Mouse (Mus musculus) forebrain, embryonic 15.5 days (tissue): ENCODE data around the gene Ndufa11. TPM values are rescaled to one million over a fixed set of nuclear protein-coding genes. Genes with fewer than 3 reads are reported as not detected.

Experiments used
- ATAC-seq: fragments of 200-750 bp; cut with Nextera tagmentation; replicated peaks from 2 replicates; pipeline ENCODE4 v1.8.0; 2017; ENCODE audit warnings: mild to moderate bottlenecking, moderate TSS enrichment, moderate library complexity
- H3K27ac ChIP-seq: fragments of 300-500 bp; sonication (generic); replicated peaks from 2 replicates; pipeline ENCODE4 v1.5.1; 2015; ENCODE audit warnings: mild to moderate bottlenecking, inconsistent platforms
- H3K27me3 ChIP-seq: fragments of 300-500 bp; sonication (generic); 2 replicates; pipeline ENCODE4 v1.6.1; 2015; ENCODE audit warnings: inconsistent platforms
- H3K36me3 ChIP-seq: fragments of 300-500 bp; sonication (generic); 2 replicates; pipeline ENCODE4 v1.6.1; 2015; ENCODE audit warnings: mild to moderate bottlenecking, inconsistent platforms
- H3K4me1 ChIP-seq: fragments of 300-500 bp; sonication (generic); 2 replicates; pipeline ENCODE4 v1.6.1; 2015; ENCODE audit warnings: inconsistent platforms
- H3K4me2 ChIP-seq: fragments of 300-500 bp; sonication (generic); replicated peaks from 2 replicates; pipeline ENCODE4 v1.6.1; 2015; ENCODE audit warnings: mild to moderate bottlenecking, inconsistent platforms
- H3K4me3 ChIP-seq: fragments of 300-500 bp; sonication (generic); 2 replicates; pipeline ENCODE4 v1.5.1; 2015; ENCODE audit warnings: mild to moderate bottlenecking, inconsistent platforms
- H3K9ac ChIP-seq: fragments of 300-500 bp; sonication (generic); replicated peaks from 2 replicates; pipeline ENCODE4 v1.6.1; 2015; ENCODE audit warnings: mild to moderate bottlenecking, inconsistent platforms
- H3K9me3 ChIP-seq: fragments of 300-500 bp; sonication (generic); 2 replicates; pipeline ENCODE4 v1.6.1; 2016; ENCODE audit warnings: inconsistent platforms
- WGBS: fragments of 180-500 bp; shearing (Covaris S2); methylation state at CpG from one replicate; pipeline ENCODE4 v1.1.7; 2015; ENCODE audit warnings: mixed read lengths; 5-methylcytosine and 5-hydroxymethylcytosine counted together
- polyA plus RNA-seq: library from polyadenylated mRNA; unstranded; fragments of >200 nt; fragmentation: Nextera tagmentation; extraction: Ambion mirVana; gene quantifications from 2 replicates; pipeline ENCODE4 v1.2.1, GENCODE M21; 2015

Gene Ndufa11
- polyA plus RNA-seq, result 425 and 444 TPM in 2 replicates

GRCm38 (mm10) chr17:56717363-56718058 lies at the start of gene Ndufa11, which contains the start of gene Vmac:
TSS of gene Ndufa11 (plus strand) at chr17:56717767.
TSS of gene Vmac (minus strand) at chr17:56718022.
- Histone ChIP-seq H3K4me3 (peak within 1 kb of the TSS; percentile 75), H3K27me3 (no peaks in the 10 kb centered on the region), H3K4me2 (peak within 1 kb of the TSS; percentile 74), H3K36me3 (peaks cover 16% of the 10 kb centered on the region), H3K9ac (peak within 1 kb of the TSS; percentile 93), H3K9me3 (no peaks in the 10 kb centered on the region), H3K4me1 (peaks cover 28% of the 10 kb centered on the region), H3K27ac (peak within 1 kb of the TSS; percentile 85)
- under 1% methylated on average over 59 of the region's 59 CpGs for WGBS
- ATAC-seq, result peak; percentile 80

- 4% methylated on average over 31 of the region's 31 CpGs for WGBS
- Histone ChIP-seq H3K36me3 (no peaks in the 10 kb centered on the region), H3K4me2 (peak overlapping the region; percentile 75), H3K4me3 (peak overlapping the region; percentile 46), H3K27ac (no peak overlapping the region), H3K27me3 (peaks cover 6% of the 10 kb centered on the region), H3K9me3 (no peaks in the 10 kb centered on the region), H3K9ac (peak overlapping the region; percentile 44), H3K4me1 (peaks cover 10% of the 10 kb centered on the region)
- peak; percentile 20; the same call in 1 of the 2 replicates for ATAC-seq
Observed at GRCm38 (mm10) chr17:56668384-56669144, 49.0 kb upstream of the Ndufa11 start.

GRCm38 (mm10) chr17:56669766-56670165 lies 47.8 kb upstream of the Ndufa11 start:
- Histone ChIP-seq H3K27me3 (peaks cover 6% of the 10 kb centered on the region), H3K4me3 (no peak overlapping the region), H3K9me3 (no peaks in the 10 kb centered on the region), H3K4me1 (peaks cover 21% of the 10 kb centered on the region), H3K9ac (no peak overlapping the region), H3K27ac (no peak overlapping the region), H3K36me3 (no peaks in the 10 kb centered on the region), H3K4me2 (no peak overlapping the region)
- 86% methylated on average over 8 of the region's 8 CpGs for WGBS
- ATAC-seq, result no peak

- H3K9ac ChIP-seq, result peak within 1 kb of the TSS; percentile 94
- H3K4me2 ChIP-seq, result peak within 1 kb of the TSS; percentile 84
- H3K27ac ChIP-seq, result peak within 1 kb of the TSS; percentile 88
- peak within 1 kb of the TSS; percentile 88 for H3K4me3 ChIP-seq
- ATAC-seq, result peak; percentile 90
- H3K36me3 ChIP-seq, result peaks cover 8% of the 10 kb centered on the region; the same call in 1 of the 2 replicates
- H3K4me1 ChIP-seq, result peaks cover 44% of the 10 kb centered on the region
- H3K27me3 ChIP-seq, result peaks cover 2% of the 10 kb centered on the region
- WGBS, result under 1% methylated on average over 62 of the region's 66 CpGs
- H3K9me3 ChIP-seq, result no peaks in the 10 kb centered on the region
Observed at GRCm38 (mm10) chr17:56672941-56673646, 44.5 kb upstream of the Ndufa11 start, which contains the start of gene Ranbp3. TSS of gene Ranbp3 (plus strand) at chr17:56673294.

GRCm38 (mm10) chr17:56673647-56674416 lies 43.7 kb upstream of the Ndufa11 start:
- peaks cover 10% of the 10 kb centered on the region; the same call in 1 of the 2 replicates for H3K36me3 ChIP-seq
- ATAC-seq, result peak; percentile 33
- WGBS, result 3% methylated on average over 37 of the region's 37 CpGs
- peak overlapping the region; percentile 88 for H3K27ac ChIP-seq
- peaks cover 38% of the 10 kb centered on the region for H3K4me1 ChIP-seq
- H3K27me3 ChIP-seq, result no peaks in the 10 kb centered on the region
- H3K9ac ChIP-seq, result peak overlapping the region; percentile 94
- peak overlapping the region; percentile 84 for H3K4me2 ChIP-seq
- peak overlapping the region; percentile 88 for H3K4me3 ChIP-seq
- no peaks in the 10 kb centered on the region for H3K9me3 ChIP-seq

- Histone ChIP-seq H3K4me2 (no peak overlapping the region), H3K36me3 (peaks cover 23% of the 10 kb centered on the region), H3K27me3 (no peaks in the 10 kb centered on the region), H3K4me1 (peaks cover 17% of the 10 kb centered on the region; the same call in 1 of the 2 replicates), H3K27ac (no peak overlapping the region), H3K9me3 (no peaks in the 10 kb centered on the region), H3K9ac (no peak overlapping the region), H3K4me3 (no peak overlapping the region)
- no peak for ATAC-seq
- WGBS, result 88% methylated on average over 4 of the region's 4 CpGs
Observed at GRCm38 (mm10) chr17:56681791-56682190, 35.8 kb upstream of the Ndufa11 start.

- H3K4me1 ChIP-seq, result 0 out of 2 replicates have a peak, but pooled peaks cover 10% of the 10 kb centered on the region
- no peak overlapping the region for H3K27ac ChIP-seq
- 81% methylated on average over 3 of the region's 3 CpGs for WGBS
- peaks cover 30% of the 10 kb centered on the region for H3K36me3 ChIP-seq
- no peaks in the 10 kb centered on the region for H3K27me3 ChIP-seq
- no peaks in the 10 kb centered on the region for H3K9me3 ChIP-seq
- ATAC-seq, result no peak
- H3K9ac ChIP-seq, result no peak overlapping the region
- no peak overlapping the region for H3K4me3 ChIP-seq
- H3K4me2 ChIP-seq, result no peak overlapping the region
Observed at GRCm38 (mm10) chr17:56682880-56683279, 34.7 kb upstream of the Ndufa11 start.

GRCm38 (mm10) chr17:56683546-56684140 lies 33.9 kb upstream of the Ndufa11 start:
- Histone ChIP-seq H3K9ac (no peak overlapping the region), H3K36me3 (peaks cover 35% of the 10 kb centered on the region), H3K4me1 (0 out of 2 replicates have a peak, but pooled peaks cover 10% of the 10 kb centered on the region), H3K27ac (no peak overlapping the region), H3K4me2 (no peak overlapping the region), H3K9me3 (no peaks in the 10 kb centered on the region), H3K27me3 (no peaks in the 10 kb centered on the region), H3K4me3 (no peak overlapping the region)
- no peak for ATAC-seq
- WGBS, result 85% methylated on average over 5 of the region's 5 CpGs

- Histone ChIP-seq H3K4me1 (0 out of 2 replicates have a peak, but pooled peaks cover 10% of the 10 kb centered on the region), H3K4me2 (no peak overlapping the region), H3K9me3 (no peaks in the 10 kb centered on the region), H3K9ac (0 out of 2 replicates have a peak overlapping the region, but pooled peaks have one; percentile 7), H3K27ac (no peak overlapping the region), H3K36me3 (peaks cover 41% of the 10 kb centered on the region), H3K4me3 (no peak overlapping the region), H3K27me3 (no peaks in the 10 kb centered on the region)
- no peak for ATAC-seq
- WGBS, result 90% methylated on average over 2 of the region's 2 CpGs
Observed at GRCm38 (mm10) chr17:56684649-56685048, 32.9 kb upstream of the Ndufa11 start.

GRCm38 (mm10) chr17:56686801-56687200 lies 30.8 kb upstream of the Ndufa11 start:
- Histone ChIP-seq H3K27me3 (no peaks in the 10 kb centered on the region), H3K4me2 (no peak overlapping the region), H3K36me3 (peaks cover 35% of the 10 kb centered on the region), H3K9ac (no peak overlapping the region), H3K9me3 (no peaks in the 10 kb centered on the region), H3K4me3 (no peak overlapping the region), H3K27ac (no peak overlapping the region), H3K4me1 (0 out of 2 replicates have a peak, but pooled peaks cover 10% of the 10 kb centered on the region)
- ATAC-seq, result no peak
- WGBS, result over 99% methylated on average over 4 of the region's 4 CpGs

GRCm38 (mm10) chr17:56688045-56688444 lies 29.5 kb upstream of the Ndufa11 start:
- Histone ChIP-seq H3K27me3 (no peaks in the 10 kb centered on the region), H3K4me2 (no peak overlapping the region), H3K9me3 (no peaks in the 10 kb centered on the region), H3K4me1 (peaks cover 16% of the 10 kb centered on the region), H3K27ac (no peak overlapping the region), H3K4me3 (no peak overlapping the region), H3K9ac (no peak overlapping the region), H3K36me3 (peaks cover 35% of the 10 kb centered on the region)
- no peak for ATAC-seq
